In the genomic region with DNA sequence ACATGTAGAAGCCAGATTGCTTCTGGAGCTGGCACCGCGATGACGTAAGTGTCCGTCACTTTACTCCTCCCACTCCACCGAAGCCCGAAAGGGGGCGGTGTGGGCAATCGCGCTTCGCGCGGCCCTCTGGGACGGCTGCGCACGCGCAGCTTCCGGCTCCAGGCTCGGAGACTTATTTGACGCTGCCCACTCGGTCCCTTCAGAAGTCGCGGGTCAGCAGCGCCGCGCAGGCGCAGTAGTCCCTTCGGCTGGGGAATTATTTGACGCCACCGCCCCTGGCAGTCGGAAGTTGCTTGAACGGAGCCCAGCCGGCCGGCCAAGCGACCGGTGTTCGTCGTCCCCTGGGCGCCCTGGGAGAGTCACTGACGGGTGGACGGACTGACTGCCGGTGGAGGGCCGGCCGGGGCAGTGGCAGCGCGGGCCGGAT, we compare ENCODE assay signal across 7 mouse cellular contexts. TPM values are rescaled to one million over a fixed set of nuclear protein-coding genes. Genes with fewer than 3 reads are reported as not detected.
DNase-seq lines count a peak whose midpoint lies in the region; ATAC-seq lines count a peak whose summit lies in the region.

A gene (plus strand): TSS at position 254 of the 427 bp plus-strand sequence.

- H3K9me3 ChIP-seq in intestine, embryonic 15.5 days: no peaks in the 10 kb centered on the region
- no peaks in the 10 kb centered on the region for H3K9me3 ChIP-seq in midbrain, embryonic 10.5 days (replicated peaks)

- H3K36me3 ChIP-seq in intestine, embryonic 15.5 days: no peaks in the 10 kb centered on the region
- no peaks in the 10 kb centered on the region for H3K36me3 ChIP-seq in midbrain, embryonic 10.5 days

- H3K4me3 ChIP-seq in intestine, embryonic 15.5 days (replicated peaks): peak within 1 kb of the TSS; percentile 87
- peak within 1 kb of the TSS; percentile 93 for H3K4me3 ChIP-seq in midbrain, embryonic 10.5 days

- peaks cover 6% of the 10 kb centered on the region; the same call in 1 of the 2 replicates for H3K4me1 ChIP-seq in intestine, embryonic 15.5 days (replicated peaks)
- peaks cover 25% of the 10 kb centered on the region for H3K4me1 ChIP-seq in midbrain, embryonic 10.5 days

- under 1% methylated on average over 46 of the region's 46 CpGs for WGBS in intestine, embryonic 15.5 days
- WGBS in midbrain, embryonic 10.5 days: under 1% methylated on average over 46 of the region's 46 CpGs

- peak within 1 kb of the TSS; percentile 71 for H3K4me2 ChIP-seq in intestine, embryonic 15.5 days (replicated peaks)

- peak within 1 kb of the TSS; percentile 82 for H3K27ac ChIP-seq in intestine, embryonic 15.5 days
- peak within 1 kb of the TSS; percentile 92 for H3K27ac ChIP-seq in midbrain, embryonic 10.5 days (replicated peaks)

- H3K27me3 ChIP-seq in intestine, embryonic 15.5 days (replicated peaks): no peaks in the 10 kb centered on the region
- no peaks in the 10 kb centered on the region for H3K27me3 ChIP-seq in midbrain, embryonic 10.5 days (ENCODE audit: low read depth, poor library complexity, severe bottlenecking)

- peak within 1 kb of the TSS; percentile 86 for H3K9ac ChIP-seq in intestine, embryonic 15.5 days

- DNase-seq in adrenal gland, adult 2 months: peak; percentile 99
- peak; percentile 99 for DNase-seq in embryo, embryonic 11.5 days (ENCODE audit: low read depth, low spot score)
- DNase-seq in gastrocnemius, postnatal 36 days: peak; percentile 97 to 99
- peak; percentile 99 for DNase-seq in left cerebral cortex, postnatal 25 days (ENCODE audit: low spot score in 2 of 2)
- DNase-seq in midbrain, embryonic 10.5 days (ENCODE audit: low spot score): peak; percentile 99
- peak; percentile 99 for DNase-seq in right cerebral cortex, postnatal 4 days

- ATAC-seq in intestine, embryonic 15.5 days: peak; percentile 92

- intact Hi-C loops in gastrocnemius, postnatal 36 days (cut with DNase I): no loop called here
- intact Hi-C loops in left cerebral cortex, postnatal 25 days (cut with DNase I): no loop called here

RNA-seq across cellular contexts. Expression of the gene that starts here (rescaled TPM):
- total RNA-seq in adrenal gland, adult 2 months (2021): 10 to 100 TPM; 68.4 to 70.7 TPM
- 19.5 and 21.4 TPM in 2 replicates for polyA plus RNA-seq in adrenal gland, adult 2 months (2012; rRNA removed)
- 10 to 100 TPM; 24.1 to 25.5 TPM for total RNA-seq in gastrocnemius, postnatal 36 days (2021)
- 14.3 and 15.0 TPM in 2 replicates for polyA plus RNA-seq in intestine, embryonic 15.5 days (2015; fragmentation: Nextera tagmentation; extraction: Ambion mirVana)
- 100 to 1,000 TPM; 103 to 106 TPM for total RNA-seq in left cerebral cortex, postnatal 25 days (2021)
- 11.0 and 11.6 TPM in 2 replicates for polyA plus RNA-seq in midbrain, embryonic 10.5 days (2016; fragmentation: Nextera tagmentation; extraction: Ambion mirVana)

Comparison
In these comparisons a context has a peak if more than half of its experiments do, and no peak if none do; other contexts are left out.
1. Peak in every context shown above with its lines: DNase-seq, ATAC-seq, H3K4me3 ChIP-seq and H3K27ac ChIP-seq.